Mouse (Mus musculus): Measurements from ENCODE around the gene B830017H08Rik.
A peak's percentile ranks its signal among the peaks of the same experiment; 100 is the strongest.

Gene B830017H08Rik

DNA sequence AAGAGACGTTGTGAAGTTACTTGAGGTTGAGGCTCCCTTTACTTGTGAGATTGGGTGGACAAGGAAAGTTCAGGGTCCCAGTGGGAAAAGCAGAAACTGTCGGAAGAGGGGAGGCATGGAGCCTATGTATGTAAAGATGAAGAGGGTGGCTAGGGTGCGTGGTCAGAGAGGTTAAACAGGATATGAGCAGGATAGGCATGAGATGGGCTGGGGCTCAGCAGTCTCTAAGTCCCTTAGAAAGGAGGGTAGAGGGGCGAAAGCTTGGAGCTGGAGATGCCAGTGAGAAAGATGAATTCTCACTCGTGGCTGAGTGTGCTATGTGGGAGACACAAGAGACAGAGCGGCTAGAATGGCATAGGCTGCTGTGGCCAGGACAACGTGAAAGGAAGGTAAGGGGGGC lies at the start of gene B830017H08Rik:
TSS of gene B830017H08Rik (plus strand) at position 301 of the 400 bp plus-strand sequence.
- no peak for DNase-seq (ENCODE audit: low spot score)

DNA sequence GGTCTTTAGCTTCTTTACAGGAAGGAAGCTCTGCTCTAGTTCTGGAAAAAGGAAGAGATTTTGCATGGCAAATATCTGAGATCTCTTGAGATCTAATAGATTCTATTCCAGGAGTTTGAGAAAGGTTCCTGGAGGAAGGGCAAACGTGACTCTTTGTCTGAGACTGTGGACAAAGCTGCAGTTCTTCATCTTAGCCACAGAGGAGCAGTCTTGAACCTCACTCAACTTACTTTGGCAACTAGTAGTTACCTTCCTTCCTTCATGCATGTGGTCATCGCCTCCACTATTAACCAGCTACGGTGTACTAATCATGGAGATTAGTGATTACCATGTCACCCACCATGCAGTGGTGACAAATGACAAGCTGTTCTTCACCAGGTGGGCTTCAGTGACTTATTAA lies 47.6 kb upstream of the B830017H08Rik start:
- no peak for DNase-seq (ENCODE audit: low spot score)

DNA sequence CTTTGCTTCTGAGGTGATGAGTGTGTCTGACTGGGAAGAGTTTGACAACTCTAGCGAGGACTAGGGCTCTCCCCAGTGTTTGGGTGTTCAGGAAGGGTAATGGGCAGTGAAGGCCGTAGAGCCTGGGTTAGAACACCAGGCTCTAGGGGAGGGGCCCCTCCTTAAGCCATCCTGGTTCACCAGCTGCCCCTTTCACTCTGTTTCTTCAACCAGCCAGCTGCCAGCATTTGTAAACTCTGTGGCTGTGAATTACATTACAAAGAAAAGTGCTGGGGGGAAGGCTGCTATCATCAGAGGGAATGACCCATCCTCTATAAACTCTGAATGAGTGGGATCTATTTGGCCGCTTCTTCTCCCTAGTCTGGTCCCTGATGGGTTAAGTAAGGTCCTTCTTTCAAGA lies 40.2 kb upstream of the B830017H08Rik start:
- no peak for DNase-seq (ENCODE audit: low spot score)

DNA sequence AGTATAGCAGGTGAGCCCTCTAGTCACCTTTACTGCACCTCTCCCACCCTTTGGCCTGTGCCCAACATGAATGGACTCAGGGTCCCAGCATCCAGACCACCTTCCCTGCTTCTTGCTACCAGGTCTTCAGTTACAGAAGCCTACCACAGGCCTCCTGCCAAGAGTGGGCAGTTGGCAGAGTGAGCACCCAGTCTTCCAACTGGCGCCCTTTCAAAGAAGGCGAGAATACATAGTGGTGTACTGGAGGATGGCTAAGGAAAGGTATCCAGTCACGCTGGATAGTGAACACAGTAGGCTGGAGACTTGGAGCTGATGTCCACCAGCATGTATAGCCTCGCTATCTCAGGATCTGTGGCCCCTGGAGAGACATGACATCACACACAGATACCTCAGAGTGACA lies 38.9 kb upstream of the B830017H08Rik start:
- DNase-seq (ENCODE audit: low spot score) = no peak

GRCm38 (mm10) chr16:17795643-17796042 lies 37.3 kb upstream of the B830017H08Rik start:
- DNase-seq (ENCODE audit: low spot score) = no peak

DNA sequence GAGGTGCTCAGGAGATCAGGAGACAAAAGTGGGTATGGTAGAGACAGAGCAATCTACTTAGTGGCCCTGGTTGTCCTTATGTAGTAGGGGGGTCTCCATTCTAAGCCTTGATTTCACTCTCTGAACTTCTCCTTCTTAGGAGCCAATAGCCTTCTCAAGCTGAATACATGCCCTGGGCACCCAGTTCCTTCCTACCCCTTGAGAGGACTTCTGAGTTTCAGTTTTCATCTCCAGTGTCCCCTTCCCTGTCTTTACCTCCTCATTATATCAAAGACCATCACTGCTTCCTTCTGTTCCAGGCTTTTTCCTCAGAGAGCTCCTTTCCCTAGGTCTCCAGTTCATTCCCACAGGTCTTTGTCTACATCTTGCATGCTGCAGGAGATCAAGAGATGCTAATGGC lies 36.4 kb upstream of the B830017H08Rik start:
- DNase-seq (ENCODE audit: low spot score) = no peak

DNA sequence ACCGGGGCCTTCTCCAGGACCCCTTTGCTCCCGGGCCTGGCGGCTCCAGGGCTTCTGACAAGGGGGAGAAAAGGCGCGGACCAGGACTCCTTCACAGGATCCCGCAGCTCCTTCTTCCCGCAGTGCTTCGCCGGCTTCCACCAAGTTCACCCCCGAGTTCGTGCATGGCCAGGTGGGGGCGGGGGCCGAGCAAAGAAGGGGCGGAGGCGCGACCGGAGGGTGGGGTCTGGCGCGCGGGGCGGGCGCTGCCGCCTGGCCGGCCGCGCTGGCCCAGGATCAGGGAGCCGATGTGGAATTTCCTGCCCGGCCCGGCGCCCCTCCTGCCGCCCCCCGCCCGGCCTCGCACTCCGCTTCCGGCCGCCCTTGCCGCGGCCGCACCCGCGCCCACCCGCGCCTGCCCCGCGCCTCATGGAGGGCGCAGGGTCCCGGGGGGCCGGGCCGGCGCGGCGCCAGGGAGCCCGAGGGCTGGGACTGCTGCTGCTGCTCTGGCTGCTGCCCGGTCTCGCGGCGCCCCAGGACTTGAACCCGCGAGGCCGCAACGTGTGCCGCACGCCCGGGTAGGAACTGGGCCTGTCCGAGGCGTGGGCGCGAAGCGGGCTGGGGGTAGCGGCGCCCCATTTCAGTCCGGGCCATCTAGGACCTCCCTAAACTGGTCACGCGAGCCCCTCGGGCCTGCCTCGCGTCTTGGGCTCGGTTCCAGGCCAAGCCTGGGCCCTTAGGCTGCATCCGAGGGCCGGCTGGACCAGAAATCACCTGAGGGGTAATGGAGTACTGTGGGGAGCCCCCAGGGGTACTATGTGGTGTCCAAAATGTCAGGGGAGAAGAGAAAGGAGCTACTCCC lies 35.7 kb upstream of the B830017H08Rik start, which contains the start of gene Scarf2:
TSS of gene Scarf2 (plus strand) at position 312 of the 841 bp plus-strand sequence.
- DNase-seq (ENCODE audit: low spot score) = peak; percentile 48

DNA sequence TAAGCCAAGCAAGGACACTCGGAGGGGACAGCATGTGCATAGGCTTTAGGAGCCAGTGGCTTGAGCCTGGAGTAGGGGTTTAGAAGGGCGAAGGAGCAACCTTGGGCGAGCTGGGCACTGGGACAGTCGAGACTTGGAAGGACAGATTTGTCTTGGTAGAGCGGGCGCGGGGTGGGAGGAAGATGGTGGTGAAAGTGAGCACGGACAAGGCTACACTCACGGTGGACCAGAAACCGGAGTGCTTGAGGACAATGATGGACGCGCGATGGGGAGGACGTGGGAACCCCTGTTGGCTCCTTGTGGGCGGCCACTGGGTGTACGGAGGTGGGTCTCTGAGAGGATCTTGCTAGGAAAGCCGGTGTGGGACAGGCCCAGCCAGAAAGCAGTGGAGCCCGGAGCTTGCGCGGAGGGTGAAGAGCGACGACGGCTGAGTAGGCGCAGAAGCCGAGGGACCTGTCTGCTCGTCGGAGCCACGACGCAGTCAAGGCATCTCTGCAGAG lies 35.1 kb upstream of the B830017H08Rik start:
- DNase-seq (ENCODE audit: low spot score) = peak; percentile 43

DNA sequence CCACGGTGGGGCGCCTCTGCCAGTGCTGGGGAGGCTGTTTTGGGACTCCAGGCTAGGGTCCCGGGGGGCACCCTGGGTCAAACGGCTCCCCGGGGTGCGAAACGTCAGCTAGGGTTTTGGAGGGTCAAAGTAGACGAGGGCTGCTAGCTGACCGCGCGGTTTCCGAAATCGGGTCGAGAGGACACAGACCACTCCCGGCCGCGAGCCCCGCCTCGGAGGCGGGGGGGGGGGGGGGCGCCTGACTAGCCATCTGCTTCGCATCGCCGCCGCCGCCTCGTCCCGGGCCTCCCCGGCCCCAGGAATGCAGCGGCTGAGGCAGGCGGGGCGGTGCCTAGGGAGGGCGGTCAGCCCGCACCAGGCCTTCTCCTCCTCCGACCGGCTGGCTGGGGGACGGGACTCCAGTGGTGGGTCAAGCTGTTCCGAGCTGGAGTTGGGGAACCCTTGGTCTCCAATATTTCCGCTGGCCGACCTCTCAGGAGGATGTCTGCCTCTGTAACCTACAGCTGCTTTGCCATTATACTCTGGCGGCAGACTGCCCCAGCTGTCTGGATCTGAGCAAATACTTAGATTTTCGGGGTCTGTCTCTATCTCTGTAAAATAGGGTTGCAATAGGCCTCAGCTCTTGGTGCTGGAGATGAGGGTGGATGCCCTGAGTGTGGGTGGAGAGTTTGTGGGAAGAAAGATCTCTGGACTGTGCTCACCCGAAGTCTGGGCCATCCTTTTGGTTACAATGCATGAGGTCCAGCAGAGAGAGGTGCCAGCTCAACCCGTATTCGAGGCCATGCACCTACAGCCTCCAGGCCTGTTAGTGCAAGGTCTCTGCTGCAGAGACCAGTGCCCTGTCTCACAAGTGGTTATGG lies 34.4 kb upstream of the B830017H08Rik start:
- peak; percentile 72 for DNase-seq (ENCODE audit: low spot score)

DNA sequence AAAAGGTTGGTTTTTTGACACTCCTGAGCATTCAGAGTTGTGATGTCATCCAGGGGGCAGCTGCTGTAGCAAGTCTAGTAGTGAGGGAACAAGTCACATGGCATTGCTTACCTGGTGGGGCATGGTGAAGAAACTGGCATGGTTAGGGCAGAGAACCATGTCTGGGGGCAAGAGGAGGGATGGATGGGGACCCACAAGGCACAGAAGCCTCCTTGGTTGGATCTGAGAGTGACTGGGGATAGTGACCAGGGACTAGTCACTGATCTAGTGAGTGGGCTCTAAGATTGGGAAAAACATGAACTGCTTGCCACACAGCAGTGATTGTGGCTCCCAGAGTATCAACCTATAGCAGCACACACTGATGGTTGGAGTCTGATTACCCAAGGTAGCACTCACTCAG lies 33.3 kb upstream of the B830017H08Rik start:
- DNase-seq (ENCODE audit: low spot score) = no peak

DNA sequence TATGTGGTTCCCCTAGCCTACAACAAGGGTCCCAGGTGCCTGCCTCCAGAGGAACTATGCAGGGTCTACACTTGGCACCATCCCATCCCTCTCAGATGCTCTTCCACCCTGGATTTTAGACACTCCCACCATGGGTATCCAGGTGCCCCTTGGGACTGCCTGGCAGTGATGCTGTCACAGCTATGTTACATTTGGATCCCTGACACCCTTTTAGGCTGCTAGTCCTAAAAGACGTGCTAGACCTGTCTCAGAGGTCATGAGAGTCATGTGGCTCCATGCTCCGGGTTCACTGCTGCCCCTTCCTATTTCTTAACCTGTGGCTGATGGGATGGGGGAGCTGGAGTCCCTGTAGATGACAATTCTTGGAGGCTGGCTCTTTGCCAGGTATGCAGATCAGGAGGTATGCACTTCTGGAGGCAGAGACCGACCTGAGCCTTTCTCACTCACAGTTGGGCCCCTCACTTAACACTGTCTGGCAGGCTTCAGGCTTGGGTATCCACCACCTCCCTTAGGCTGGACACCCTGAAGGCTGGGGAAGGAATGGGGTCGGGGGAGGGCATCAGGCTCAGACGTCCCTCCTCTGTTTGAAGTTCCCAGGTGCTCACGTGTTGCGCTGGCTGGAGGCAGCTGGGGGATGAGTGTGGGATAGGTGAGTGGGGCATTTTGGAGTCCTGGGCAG lies 31.0 kb upstream of the B830017H08Rik start:
- DNase-seq (ENCODE audit: low spot score) = no peak

DNA sequence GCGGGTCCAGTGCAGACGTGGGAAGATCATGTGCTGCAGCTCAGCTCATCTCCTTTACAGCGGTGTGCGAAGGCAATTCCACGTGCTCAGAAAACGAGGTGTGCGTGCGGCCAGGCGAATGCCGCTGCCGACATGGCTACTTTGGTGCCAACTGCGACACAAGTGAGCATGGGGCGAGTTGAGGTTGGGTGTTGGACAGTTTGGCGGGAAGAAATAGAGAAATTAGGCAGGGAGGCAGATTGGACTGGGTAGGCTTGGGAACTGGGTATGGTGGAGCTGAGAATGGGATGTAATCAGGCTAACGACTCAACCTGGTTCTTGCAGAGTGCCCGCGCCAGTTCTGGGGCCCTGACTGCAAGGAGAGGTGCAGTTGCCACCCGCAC lies 30.5 kb upstream of the B830017H08Rik start:
- no peak for DNase-seq (ENCODE audit: low spot score)

GRCm38 (mm10) chr16:17802839-17803674 lies 29.9 kb upstream of the B830017H08Rik start:
- DNase-seq (ENCODE audit: low spot score) = no peak

DNA sequence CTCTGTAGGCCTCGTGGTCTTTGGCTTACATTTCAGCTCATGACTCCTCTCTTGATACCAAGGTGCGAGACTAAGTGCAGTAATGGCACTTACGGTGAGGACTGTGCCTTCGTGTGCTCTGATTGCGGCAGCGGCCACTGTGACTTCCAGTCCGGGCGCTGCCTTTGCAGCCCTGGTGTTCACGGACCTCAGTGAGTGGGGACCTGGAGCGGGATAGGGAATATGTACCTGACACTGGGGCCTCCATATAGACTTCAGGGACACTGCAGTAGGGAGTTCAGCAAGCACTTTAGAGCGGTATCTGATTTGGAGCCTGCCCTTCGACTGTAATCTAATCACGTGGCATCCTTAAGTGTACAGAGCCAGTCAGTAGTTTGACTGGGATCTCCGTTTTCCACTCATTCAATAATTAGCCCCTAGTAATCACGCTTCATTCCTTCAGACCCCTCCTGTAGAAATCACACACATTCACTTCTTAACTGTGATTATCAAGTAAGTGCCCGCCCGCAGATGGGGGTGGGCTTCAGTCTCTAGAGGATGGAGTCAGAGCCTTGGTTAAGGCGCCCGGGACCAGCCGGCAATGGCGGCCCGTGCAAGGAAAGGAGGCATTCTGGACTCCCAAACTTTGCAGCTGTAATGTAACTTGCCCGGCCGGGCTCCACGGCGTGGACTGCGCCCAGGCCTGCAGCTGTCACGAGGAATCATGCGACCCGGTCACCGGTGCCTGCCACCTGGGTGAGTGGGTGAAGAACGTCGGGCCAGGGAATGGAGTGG lies 29.1 kb upstream of the B830017H08Rik start:
- no peak for DNase-seq (ENCODE audit: low spot score)

DNA sequence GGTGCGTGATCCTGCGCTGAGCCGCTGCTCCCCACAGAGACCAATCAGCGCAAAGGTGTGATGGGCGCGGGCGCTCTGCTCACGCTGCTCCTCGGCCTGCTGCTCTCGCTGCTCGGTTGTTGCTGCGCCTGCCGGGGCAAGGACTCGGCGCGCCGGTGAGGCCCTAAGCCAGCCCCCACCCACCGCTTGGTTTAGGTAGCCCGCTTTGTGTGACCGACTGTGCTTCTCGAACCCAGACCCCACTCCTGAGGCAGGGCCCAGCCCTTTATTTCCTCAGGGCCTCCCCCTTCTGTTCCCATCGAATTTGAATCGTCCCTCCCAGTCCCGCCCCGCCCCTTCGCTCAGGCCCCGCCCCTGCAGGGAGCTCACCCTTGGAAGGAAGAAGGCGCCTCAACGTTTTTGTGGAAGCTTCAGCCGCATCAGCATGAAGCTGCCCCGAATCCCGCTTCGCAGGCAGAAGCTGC lies 28.4 kb upstream of the B830017H08Rik start:
- peak; percentile 61 for DNase-seq (ENCODE audit: low spot score)

DNA sequence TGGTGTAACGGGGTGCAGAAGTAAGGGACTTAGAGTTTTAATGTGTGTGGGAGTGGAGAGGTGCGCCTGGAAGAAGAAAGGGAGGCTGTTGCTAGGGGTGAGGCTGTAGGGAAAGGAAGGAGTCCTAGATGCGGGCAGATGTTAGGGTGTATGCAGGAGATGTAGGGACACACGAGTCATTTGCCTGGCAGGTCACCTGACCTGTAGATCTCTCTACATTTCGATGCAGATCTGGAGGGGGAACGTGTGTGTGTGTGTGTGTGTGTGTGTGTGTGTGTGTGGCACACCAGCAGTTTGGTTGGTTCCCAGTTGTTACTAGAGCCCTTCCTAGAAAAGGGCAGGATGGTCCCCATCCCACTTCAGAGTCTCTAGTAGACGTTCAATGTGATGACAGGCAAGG lies 27.9 kb upstream of the B830017H08Rik start:
- no peak for DNase-seq (ENCODE audit: low spot score)

GRCm38 (mm10) chr16:17806581-17807191 lies 26.2 kb upstream of the B830017H08Rik start:
- no peak for DNase-seq (ENCODE audit: low spot score)

- peak; percentile 93 for DNase-seq (ENCODE audit: low spot score)
These were observed 25.5 kb upstream of the B830017H08Rik start for GRCm38 (mm10) chr16:17807192-17808009.

DNA sequence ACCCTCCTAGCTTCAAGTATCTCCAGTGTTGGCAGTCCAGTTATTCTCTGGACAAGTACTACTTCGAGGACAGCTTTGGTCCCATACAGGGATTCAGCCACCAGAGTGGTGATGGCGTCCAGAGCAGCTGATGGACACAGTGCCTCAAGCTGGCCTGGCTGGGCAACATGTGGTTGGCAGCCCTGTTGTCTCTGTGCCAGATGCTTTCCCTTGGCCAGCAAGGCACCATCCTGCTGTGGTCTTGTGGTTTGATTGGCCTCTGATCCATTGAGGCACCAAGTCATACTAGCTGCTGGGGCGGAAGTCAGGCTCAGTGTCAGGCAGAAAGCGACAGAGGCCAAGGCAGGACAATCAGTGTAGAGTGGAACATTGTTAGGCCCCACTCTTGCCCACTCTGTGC lies 23.8 kb upstream of the B830017H08Rik start:
- no peak for DNase-seq (ENCODE audit: low spot score)

Data from embryo, embryonic 10 days (tissue).